Mouse (Mus musculus) cortical plate, adult 2 months (tissue): ENCODE data around the gene Olfr867.

Experiments
- CTCF ChIP-seq: fragments of 200-500 bp; IDR thresholded peaks from 2 replicates; pipeline ENCODE4 v1.5.1; 2011; ENCODE audit warnings: mild to moderate bottlenecking, control low read depth, low read length; ENCODE audit not compliant: insufficient read depth; ENCODE audit errors: extremely low read depth
- POLR2A ChIP-seq: fragments of 200-500 bp; IDR thresholded peaks from 2 replicates; pipeline ENCODE4 v1.6.1; 2011; ENCODE audit warnings: mild to moderate bottlenecking, low read length, control low read depth; ENCODE audit not compliant: insufficient read depth; ENCODE audit errors: extremely low read depth

- no peak for TF ChIP-seq CTCF
- no peak for TF ChIP-seq POLR2A
Measured at GRCm38 (mm10) chr9:20027935-20028334, 29.4 kb downstream of the Olfr867 start, which contains the start of gene Olfr866.
